Mouse (Mus musculus): Measurements from ENCODE around the gene Eva1a.

The Eva1a gene

DNA sequence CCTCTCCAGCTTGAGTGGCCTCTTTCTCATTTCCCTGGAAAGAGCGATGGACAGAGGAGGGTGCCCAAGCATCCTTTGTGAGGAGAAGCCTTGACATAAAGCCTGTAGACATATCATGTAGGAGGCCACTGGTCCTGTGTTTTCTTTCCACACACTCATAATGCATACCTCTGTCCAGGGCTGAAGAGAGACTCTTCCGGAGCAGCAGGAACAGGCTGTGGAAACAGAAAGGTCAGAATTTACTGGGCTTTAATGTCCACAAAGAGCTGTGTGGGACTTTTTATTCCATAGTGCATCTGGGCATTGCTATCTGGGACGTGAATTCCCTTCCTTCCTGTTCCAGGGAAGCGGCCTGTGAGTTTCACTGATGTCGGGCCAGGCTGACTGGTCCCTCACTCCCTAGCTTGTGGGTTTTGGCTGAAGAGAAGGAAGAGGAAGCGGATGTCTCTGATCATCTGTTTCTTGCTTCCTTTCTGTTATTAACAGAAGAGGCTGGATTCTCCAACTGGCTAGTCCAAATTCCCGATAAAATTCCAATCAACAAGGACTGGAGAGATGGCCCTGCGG lies 25.8 kb downstream of the Eva1a start:
- DNase-seq = peak in 1 of 2 experiments; percentile 62

DNA sequence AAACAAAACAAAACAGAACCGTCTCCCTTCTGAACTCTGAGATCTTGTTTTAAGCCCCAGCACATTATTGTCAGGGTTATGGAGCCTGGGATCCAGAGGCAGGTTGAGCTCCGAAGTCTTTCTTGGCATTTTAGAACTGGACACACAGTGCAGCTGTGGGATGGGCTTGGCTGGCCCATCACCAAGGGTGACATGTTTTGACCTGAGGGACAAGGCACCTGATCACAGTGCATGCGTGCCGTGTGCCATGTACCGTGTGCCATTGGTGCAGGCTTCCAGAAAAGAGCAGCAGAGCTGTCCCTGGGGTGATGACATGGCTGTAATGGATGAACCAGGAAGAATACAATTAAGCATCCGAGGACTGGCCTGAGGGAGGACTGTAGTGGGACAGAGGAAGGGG lies 29.6 kb downstream of the Eva1a start:
- no peak for DNase-seq

DNA sequence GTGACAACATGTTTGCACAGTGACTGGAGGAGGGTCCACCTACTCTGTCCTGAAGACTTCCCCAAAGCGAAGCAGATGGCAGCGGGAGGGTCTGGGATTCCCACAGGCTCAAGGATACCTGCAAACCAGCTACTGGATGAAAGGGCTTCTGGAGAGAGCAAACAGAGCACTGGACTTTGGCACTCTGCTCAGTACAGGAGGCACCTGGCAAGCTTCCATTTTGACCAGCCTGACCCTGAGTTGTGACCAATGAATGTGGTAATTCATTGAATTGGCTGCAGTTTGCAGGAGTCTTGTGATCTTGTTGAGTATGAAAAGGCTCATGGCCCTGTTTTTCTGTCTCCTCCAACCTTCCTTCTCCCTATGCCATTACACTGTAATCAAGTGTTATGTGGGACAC lies 32.2 kb downstream of the Eva1a start:
- no peak for DNase-seq

DNA sequence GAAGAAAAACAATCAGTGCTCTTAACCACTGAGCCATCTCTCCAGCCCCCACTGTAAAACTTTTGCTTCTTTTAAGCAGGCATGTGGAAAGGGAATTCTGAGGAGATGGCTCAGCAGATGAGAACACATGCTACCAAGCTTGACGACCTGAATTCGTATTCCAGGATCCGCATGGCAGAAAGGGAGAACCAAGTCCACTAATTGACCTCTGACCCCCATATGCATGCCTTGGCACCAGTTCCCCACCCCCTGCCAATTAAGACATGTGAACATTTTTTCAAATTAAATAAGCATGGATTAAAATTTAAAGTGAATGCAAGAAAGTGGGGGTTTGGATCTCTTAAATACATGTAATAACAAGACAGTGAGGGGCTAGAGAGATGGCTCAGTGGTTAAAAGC lies 32.7 kb downstream of the Eva1a start:
- no peak for DNase-seq

DNA sequence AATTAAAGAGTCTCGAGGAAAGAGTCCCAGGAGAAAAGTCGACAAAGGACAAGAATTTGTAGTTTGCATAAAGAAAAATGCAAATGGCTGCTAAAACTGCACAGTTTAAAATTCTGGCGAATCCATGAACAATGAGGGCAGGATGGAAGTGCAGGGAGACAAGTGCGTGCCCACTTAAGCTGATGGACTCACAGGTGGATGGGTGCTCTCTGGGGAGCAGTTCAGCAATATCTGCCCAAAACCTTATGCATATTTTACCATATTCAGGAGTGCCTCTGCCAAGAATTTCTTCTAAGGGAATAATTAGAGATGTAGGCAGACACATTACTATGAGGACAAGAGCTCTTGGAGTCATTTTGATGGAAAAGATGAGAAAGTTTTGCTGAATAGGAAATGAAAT lies 35.5 kb downstream of the Eva1a start:
- no peak for DNase-seq

DNA sequence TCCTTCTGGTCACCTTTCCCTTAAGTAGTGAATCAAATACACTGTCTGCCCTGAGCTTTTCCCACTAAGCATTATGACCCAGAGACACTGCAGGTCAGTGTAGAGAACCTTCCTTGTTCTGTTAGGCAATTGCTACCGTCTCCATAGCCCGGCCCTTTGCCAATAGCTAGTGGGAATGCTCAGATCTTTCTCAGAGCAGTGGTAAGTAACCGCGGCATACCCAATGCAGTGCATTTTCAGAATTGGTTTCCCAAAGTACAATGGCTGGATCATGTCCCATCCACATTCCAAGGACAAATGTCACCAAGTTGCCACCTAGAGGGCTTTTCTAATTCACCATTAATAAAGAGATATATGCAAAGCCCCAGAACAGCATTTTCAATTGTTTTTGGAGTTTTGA lies 38.0 kb downstream of the Eva1a start:
- no peak for DNase-seq

DNA sequence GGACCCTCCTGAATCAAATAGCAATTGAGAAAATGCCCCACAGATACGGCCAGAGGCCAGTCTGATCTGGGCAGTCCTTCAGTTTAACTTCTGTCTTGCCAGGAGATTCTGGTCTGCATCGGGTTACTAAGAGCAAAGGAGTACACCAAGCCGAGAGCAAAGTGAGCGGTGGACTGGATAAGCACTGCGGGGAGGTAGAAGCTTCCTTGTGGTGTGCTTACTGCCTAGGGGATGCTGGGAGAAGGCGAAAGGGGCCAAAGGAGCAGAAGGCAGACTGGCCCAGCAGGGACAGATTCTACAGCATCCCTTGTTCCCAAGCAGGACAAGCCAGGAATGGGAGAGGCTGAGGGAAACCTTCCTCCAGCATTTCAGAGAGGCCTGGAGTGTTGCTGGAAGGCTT lies 42.8 kb downstream of the Eva1a start:
- no peak for DNase-seq

DNA sequence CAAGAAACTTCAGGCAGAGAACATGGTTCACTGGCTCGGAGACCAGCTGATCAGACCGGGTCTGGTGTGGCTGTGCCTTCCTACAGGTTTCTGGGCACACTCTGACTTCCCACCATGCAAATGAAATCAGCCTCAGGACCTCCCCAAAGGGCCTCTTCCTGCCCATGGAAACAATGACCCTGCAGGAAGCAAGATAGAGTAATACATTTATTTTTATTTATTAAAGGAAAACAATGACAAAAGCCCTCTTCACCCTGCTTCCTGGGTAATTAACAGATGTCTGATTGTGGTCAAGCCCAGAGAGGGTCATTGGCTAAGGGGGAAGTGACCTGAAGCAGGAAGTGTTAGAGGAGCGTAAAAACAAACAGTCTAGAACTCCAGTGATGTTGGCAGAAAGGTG lies 43.4 kb downstream of the Eva1a start:
- DNase-seq = peak; percentile 41 to 62

DNA sequence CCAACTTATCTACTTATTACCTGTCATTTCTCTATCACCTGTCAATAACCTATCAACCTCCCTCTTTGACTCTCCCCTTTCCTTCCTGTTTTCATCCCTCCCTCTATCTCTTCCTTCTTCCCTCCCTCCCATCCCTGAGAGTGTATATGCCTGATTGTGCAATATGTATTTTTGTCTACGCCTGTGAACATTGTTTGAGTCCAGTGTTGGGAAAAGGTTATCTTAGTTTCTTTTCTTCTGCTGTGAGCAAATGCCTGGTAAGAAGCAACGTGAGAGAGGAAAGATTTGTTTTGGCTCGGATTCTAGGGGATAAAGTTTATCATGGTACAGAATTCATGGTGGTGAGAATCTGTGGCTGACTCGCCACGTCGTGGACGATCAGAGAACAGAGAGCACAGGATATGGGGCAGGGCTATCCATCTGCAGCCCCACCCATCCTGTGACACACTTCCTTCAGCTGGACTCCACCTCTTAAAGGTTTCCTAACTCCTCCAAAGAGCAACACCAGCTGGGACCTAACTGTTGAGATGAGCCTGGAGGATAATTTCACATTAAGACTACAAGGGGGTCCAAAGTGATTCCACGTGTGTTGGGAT lies 44.6 kb downstream of the Eva1a start:
- DNase-seq = no peak

DNA sequence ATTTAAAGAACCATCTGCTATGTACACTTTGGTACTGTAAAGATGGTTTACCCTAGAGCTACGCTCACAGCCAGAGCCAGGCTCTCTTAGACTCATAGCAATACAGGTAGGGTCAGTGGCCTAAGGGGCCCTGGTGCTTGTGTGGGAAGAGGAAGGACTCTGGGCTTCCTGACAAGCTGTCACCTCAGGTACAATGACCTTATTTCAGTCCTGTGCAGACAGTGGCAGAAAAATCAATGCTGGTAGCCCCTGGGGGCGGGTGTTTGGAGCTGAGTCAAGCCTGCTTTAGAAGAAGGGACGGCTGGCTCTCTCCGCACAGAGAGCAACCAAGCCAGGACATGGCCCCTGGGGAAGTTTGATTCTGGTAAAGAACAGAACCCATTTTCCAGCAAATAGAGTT lies 47.3 kb downstream of the Eva1a start:
- DNase-seq = no peak

DNA sequence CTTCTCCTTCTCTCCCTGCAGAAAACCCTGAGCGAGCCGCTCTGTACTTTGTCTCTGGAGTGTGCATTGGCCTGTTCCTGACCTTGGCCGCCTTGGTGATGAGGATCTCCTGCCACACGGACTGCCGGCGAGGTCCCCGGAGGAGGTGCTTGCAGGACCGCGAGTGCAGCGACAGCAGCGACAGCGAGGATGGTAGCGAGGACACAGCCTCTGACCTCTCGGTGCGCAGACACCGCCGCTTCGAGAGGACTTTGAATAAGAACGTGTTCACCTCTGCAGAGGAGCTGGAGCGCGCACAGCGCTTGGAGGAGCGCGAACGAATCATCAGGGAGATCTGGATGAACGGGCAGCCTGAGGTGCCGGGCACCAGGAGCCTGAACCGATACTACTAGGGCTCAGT lies 50.9 kb downstream of the Eva1a start:
- peak in 1 of 2 experiments; percentile 32 for DNase-seq

DNA sequence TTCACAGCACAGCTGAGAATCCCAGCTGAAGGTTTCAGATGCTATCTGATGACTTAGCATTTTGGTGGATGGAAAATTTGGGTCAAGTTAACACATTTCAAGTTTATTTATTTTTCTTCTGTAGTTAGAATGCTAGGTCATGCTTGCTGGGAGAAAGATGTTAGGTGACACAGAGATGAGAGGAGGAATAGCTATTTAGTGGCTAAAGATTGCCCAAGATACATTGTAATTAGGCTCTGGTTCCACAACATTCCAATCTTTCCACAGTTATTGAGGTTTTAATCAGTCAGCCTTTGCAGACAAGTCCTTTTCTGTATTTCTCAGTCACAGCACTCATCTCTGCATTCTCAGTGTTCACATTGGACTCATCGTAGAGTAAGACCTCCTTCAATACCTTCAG lies 56.9 kb downstream of the Eva1a start:
- DNase-seq = no peak

DNA sequence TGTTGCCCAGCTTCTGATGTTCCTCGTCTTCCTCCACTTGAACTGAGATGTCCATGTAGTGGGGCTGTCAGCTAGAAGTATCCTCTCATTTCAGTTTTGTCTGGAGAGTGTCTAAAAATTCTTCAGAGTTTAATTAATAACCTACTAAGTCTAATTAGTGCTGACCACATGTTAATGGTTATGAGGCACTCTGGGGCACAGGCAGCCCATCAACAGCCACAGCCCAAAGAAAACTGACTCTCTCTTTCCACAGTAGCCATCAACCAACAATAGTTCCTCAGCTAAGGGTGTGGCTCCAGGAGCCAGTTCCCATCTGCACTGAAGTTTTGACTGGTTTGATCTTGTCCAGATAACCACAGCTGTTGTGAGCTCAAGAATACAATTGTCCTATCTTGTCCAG lies 57.6 kb downstream of the Eva1a start:
- DNase-seq = no peak

DNA sequence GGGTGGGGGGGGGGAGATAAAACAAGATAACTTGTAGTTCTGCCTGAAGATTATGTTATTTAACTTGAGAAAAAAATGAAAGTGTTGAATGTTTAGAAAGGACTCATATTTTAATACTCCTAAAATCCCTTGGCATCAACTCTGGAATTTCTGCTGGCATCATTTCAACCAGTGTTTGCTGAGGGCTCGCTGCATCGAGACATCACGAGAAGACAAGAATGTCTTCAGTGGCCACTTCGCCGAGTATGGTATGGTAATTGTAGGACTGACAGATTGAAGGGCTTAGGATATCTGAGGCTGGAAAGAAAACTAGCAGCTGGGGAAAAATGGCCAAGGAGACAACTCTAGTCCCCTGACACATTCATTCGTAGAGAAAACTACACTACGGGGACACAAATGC lies 69.6 kb downstream of the Eva1a start:
- peak; percentile 54 to 67 for DNase-seq

DNA sequence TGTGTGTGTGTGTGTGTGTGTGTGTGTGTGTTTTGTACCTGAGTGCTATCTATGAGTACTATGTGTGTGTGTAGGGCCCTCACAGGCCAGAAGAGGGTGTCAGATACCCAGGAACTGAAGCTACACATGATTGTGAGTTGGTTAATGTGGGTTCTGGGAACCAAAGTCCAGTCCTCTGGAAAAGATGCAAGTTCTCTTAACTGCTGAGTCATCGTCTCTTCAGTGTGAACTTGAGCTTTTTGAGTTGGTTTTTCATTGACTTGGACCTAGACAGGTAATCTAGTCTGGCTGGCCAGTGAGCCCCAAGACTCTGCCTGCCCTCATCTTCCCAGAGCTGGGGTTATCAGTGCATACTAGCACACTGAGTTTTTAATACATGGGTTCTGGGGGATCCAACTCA lies 70.3 kb downstream of the Eva1a start:
- no peak for DNase-seq

DNA sequence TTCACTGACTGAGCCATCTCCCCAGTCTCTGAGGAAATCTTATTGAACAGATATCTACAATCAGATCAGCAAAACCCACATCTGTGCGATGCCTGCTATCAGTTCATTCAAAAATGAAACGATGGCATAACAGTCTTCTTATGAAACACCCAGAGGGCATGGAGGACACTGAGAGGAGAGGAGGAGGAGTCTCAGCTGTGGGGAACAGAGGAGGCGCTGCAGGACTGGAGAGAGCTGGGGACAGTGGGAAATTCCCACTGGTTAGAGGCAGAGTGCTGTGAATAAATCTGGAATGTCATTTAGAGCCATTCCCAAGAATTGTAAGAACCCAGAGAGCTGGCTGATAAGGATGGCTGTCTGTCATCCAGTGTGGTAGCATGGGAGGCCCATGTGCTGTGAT lies 70.7 kb downstream of the Eva1a start:
- DNase-seq = peak; percentile 63 to 80

DNA sequence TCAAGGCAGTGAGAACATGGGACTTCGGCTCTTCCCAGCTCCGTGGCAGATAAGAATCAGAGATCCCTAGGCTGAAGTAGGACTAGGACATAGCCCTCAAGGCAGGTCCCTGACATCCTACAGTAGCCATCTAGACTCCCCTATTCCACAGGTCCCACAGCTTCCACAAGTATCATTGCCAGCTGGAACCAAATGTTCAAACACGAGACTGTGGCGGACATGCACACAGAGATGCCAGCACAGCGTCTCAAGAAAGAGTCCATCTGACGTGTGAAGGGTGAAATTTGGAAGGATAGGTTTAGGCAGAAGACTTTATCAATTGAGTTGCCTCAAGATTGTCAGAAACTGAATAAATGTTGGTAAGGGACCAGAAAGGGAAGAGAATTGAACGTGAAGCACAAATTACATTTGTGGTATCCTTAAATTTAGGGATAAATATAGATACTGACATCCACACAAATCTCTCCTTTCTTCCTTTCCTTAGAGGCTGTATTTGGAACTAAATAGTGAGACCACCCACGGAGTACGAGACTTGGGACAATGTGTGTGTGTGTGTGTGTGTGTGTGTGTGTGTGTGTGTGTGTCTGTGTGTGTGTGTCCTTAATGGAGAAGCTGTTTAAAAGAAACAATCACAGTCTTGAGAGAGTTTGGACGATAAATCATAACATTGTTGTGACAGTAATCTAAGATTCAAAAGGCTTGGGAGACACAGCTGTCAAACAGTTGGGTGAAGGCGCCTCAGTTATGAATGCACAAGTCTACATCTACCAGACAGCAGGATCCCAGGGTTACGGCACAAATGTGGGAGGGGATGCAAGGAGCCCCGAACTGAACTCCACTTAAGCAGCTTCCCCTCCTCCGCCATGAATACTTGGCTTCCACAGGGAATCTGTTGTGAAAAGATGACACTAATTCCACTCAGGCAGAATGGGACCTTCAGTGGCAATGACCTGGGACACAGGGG lies 71.6 kb downstream of the Eva1a start:
- peak; percentile 39 to 80 for DNase-seq

DNA sequence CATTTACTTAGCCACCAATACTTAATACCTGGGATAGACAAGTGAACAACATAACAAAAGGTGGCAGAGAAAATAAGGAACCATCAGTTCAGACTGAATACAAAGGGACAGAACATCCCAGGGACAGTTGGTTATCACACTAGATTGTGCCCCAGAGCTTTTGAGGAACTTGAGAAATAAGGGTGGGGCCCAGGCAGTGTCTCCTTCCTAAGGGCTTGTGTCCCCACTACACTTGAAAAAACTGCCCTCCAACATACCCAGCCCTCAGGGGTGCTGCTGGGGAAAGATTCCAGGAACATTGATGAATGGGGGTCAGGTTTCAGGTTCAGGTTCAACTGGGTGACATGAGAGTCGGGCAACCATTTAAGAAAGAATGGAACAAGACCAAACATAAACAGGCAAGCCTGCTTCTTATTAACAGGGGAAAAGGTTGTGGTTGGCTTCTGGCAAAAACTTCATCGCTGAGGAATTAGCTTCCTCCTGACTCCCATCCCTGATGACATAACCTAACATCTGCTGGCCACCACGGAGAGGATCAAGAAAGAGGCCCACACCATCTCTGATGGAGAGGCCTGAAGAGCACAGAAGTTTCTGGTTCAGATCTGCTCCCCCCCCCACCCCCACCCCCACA lies 74.6 kb downstream of the Eva1a start:
- DNase-seq = no peak

DNA sequence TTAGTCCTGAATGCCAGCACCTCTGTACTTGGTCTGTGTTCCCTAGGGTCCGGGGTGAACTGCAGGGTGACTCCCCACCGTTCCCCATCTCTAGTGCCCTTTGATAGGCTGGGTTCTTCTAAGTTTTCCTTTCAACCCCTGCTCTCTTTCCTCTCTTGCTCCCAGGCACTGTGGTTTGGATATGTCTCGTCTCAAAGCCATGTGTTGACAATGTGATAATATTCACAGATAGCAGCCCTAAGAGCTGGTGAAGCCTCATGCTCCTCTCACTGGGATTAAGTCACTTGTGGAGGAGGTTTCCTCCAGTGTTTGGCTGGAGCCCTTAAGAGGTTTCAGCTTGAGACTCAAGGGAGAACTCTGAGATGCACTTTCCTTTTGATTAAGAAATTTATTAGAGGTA lies 75.3 kb downstream of the Eva1a start:
- no peak for DNase-seq

DNA sequence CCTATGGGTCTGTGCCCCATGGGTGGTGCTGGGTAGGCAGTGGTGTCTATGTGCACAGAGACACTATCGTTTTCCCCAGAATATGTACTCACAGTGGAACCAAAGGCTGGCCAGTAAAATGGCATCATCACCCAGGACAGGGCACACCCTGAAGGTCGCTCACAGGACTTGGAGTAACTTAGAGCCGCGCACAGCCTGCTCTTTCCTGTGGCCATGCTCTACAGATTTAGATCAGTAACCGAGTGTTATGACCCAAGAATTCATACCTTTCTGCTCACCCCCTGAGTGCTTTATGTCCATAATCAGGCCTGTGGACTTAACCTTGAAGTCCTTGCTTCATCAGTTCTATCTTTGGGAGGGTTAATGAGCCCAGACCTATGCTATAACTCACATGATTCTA lies 77.0 kb downstream of the Eva1a start:
- DNase-seq = no peak

DNA sequence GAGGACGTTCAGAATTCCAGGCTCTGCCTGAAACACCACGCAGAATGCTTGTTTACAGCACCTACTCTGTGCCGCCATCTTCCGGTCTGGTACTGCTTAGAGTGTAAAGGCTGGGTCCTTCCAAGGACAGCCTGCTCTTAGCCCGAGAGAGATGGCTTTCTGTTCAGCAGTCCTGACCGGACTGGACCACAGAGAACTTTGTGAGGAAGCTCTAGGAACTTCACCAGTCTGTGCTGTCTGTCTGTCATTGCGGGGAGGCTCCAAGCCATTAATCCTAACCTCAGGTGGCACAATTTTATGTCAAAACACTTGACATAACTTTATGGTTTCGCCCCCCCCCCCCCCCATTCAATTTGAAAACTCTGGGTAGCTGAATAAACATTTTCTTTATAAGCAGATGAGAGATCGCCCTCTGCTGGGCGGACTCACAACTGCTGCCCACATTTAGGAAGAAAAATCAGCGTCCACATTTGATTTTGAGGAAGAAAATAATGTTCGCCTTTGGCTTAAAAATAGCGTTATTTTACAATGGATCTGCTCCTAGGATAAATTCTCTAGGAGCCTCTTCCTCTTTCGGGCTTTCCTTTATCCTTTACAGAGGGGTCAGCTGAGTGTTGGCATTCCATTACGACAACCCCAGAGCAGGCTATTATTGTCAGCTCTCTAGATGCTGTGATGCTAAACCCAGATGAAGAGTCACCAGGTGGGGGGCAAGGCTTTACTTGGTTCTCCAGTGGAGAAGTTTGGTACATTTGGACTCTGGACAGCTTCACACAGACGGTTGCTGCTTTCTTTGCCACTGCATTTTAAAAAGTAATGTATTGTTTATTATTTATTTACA lies 78.7 kb downstream of the Eva1a start:
- peak; percentile 76 to 79 for DNase-seq

DNA sequence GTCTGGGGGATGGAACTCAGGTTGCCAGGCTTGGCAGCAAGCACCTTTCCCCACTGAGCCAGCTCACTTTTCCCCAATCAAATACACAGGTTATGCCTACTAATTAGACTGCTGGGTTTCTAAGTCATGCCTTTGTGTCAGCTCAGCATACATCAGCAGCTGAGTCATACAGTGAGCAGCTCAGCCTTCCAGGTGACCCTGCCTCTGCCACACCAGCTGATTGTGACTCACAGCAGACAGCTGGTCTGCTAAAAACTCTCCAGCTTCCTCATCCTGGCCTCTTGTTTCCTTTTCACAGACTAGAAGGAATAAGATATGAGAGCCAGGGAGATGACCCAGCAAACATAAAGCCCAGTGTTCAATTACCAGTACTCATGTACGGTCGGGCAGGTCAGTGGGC lies 84.3 kb downstream of the Eva1a start:
- no peak for DNase-seq

DNA sequence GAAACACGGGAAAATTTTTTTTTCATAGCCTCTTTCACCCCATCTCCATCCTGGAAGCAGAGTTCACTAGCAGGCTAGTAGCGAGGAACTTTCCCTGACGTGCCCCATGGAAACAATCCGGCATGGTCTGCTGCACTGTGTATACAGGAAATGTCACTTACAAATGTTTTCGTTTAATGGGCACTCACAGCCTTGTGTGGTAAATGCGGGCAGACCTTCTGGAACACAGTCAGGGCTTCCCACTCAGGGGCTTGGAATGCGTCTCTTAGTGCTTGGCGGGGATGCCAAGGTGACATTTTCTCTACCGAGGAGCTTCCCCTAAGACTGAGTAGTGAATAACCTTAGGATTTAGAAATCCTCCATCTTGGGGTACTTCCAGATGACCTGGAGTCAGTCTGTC lies 87.0 kb downstream of the Eva1a start:
- peak; percentile 26 to 53 for DNase-seq
